Mouse (Mus musculus): ENCODE measurements around the gene Gm49342. TPM values are rescaled to one million over a fixed set of nuclear protein-coding genes. Genes with fewer than 3 reads are reported as not detected.
"Not testable (repeated sequence)": the region's sequence is repeated elsewhere in the genome, so short reads cannot be mapped to it uniquely, and the experiment has no call there.

Gene Gm49342
- total RNA-seq, 1 experiment, result 26.2 TPM

DNA sequence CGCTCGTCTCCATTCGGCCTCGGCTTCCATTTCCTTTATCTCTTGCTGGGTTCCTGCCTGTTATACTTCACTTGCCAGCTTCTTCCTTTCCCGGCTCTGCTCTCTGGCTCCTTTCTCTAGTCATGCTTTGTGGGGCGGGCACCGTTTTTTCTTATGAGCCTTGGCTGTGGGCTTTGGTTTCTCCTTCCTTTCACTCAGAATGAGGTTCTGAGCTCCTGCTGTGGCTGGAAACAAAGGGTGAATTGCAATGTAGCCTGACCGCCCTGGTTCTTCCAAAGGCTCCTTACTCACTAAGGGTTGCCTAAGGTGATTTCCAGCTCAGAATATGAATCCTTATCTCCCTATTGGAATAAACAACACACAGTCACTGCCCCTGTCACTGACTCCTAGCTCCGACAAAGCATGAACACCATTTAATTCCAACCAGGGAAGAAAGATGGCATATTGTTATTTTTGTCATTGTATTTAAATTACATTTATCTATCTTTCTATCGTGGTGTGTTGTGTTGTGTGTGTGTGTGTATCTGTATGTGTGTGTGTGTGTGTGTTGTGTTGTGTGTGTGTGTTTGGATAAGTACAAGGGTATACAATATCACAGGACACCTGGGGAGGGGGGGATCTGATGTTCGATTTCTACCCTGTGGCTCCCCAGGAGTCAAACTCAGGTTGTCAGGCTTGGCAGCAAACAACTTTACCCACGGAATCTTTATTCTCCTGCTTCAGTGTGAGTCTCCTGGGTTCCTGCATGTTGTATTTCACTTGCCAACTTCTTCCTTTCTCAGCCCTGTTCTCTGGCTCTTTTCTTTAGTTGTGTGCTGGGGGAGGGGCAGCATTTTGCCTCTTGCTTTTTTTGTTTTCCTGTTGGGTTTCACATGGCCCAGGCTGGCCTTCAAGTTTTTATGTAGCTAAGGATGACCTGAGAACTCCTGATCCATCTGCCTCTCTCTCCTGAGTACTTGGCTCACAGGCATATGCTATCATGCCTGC, 25.5 kb downstream of the Gm49342 start:
- Histone ChIP-seq H3K36me3 (ENCODE audit: control insufficient read depth, insufficient read depth, low read length, poor library complexity, severe bottlenecking) (no peaks in the 10 kb centered on the region), H3K9me3 (ENCODE audit: control insufficient read depth, insufficient read depth, low read depth, low read length) (no peaks in the 10 kb centered on the region), H3K9ac (ENCODE audit: insufficient read depth, low read depth, low read length, poor library complexity, severe bottlenecking) (no peak overlapping the region), H3K27ac (ENCODE audit: insufficient read depth, low read depth, low read length, poor library complexity, severe bottlenecking) (peak overlapping the region; percentile 91; the same call in 1 of the 2 replicates), H3K4me1 (ENCODE audit: control insufficient read depth in 2 of 2, insufficient read depth in 2 of 2, low read length in 2 of 2, poor library complexity in 1 of 2) (peaks cover 0 to 8% of the 10 kb centered on the region in 2 experiments; a peak in 1 of 4 replicates), H3K4me3 (ENCODE audit: insufficient read depth in 1 of 2, low read depth in 1 of 2, low read length in 2 of 2, poor library complexity in 1 of 2, severe bottlenecking in 1 of 2) (no peak overlapping the region)
- in situ Hi-C loops (cut with MboI; ENCODE audit: low sequenced_read_pairs in 2 of 2, unreplicated experiment in 2 of 2), result no loop called here
- DNase-seq (ENCODE audit: low read depth, low spot score), result peak; percentile 69
- peak; percentile 82 for TF ChIP-seq ZNF384 (IDR thresholded peaks at IDR 0.05; ENCODE audit: low read depth, low read length)
- no peak for TF ChIP-seq CHD2 (IDR thresholded peaks at IDR 0.05; ENCODE audit: low read depth, low read length)
- TF ChIP-seq ZC3H11A (IDR thresholded peaks at IDR 0.05; ENCODE audit: borderline replicate concordance, low read depth, low read length), result no peak

DNA sequence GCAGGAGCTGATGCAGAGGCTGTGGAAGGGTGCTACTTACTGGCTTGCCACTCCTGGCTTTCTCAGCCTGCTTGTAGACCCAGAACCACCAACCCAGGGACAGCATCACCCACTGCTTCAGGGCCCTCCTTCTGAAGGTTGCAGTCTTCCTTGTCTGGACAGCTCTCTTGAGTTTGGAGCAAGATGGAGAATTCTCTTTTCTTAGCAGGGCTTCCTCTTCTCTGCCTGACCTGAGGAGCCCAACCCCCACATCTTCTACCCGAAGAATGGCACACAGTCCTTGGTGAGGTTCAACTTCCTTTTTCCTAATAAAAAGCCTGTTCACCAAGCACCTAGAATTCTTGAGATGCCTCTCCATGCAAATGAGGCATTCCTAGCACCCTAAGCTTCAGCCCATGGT, 26.5 kb downstream of the Gm49342 start:
- no peak overlapping the region for H3K4me3 ChIP-seq (ENCODE audit: insufficient read depth in 1 of 2, low read depth in 1 of 2, low read length in 2 of 2, poor library complexity in 1 of 2, severe bottlenecking in 1 of 2)
- H3K36me3 ChIP-seq (ENCODE audit: control insufficient read depth, insufficient read depth, low read length, poor library complexity, severe bottlenecking), result no peaks in the 10 kb centered on the region
- in situ Hi-C loops (cut with MboI; ENCODE audit: low sequenced_read_pairs in 2 of 2, unreplicated experiment in 2 of 2), result no loop called here
- DNase-seq (ENCODE audit: low read depth, low spot score), result no peak
- peak overlapping the region; percentile 38; the same call in 1 of the 2 replicates for H3K27ac ChIP-seq (ENCODE audit: insufficient read depth, low read depth, low read length, poor library complexity, severe bottlenecking)
- no peaks in the 10 kb centered on the region for H3K9me3 ChIP-seq (ENCODE audit: control insufficient read depth, insufficient read depth, low read depth, low read length)
- TF ChIP-seq HCFC1 (IDR thresholded peaks at IDR 0.05; ENCODE audit: borderline replicate concordance, insufficient read depth, low read length) (no peak), CHD2 (IDR thresholded peaks at IDR 0.05; ENCODE audit: low read depth, low read length) (no peak), ZC3H11A (IDR thresholded peaks at IDR 0.05; ENCODE audit: borderline replicate concordance, low read depth, low read length) (no peak), MAFK (IDR thresholded peaks at IDR 0.05; ENCODE audit: insufficient read depth, low read depth, low read length) (no peak), ZNF384 (IDR thresholded peaks at IDR 0.05; ENCODE audit: low read depth, low read length) (no peak)
- H3K4me1 ChIP-seq (ENCODE audit: control insufficient read depth in 2 of 2, insufficient read depth in 2 of 2, low read length in 2 of 2, poor library complexity in 1 of 2), result peaks cover 0 to 8% of the 10 kb centered on the region in 2 experiments; a peak in 1 of 4 replicates
- no peak overlapping the region for H3K9ac ChIP-seq (ENCODE audit: insufficient read depth, low read depth, low read length, poor library complexity, severe bottlenecking)

- H3K36me3 ChIP-seq (ENCODE audit: control insufficient read depth, insufficient read depth, low read length, poor library complexity, severe bottlenecking); DNase-seq (ENCODE audit: low read depth, low spot score); H3K9me3 ChIP-seq (ENCODE audit: control insufficient read depth, insufficient read depth, low read depth, low read length); H3K4me3 ChIP-seq (ENCODE audit: insufficient read depth in 1 of 2, low read depth in 1 of 2, low read length in 2 of 2, poor library complexity in 1 of 2, severe bottlenecking in 1 of 2); in situ Hi-C loops (cut with MboI; ENCODE audit: low sequenced_read_pairs in 2 of 2, unreplicated experiment in 2 of 2); H3K9ac ChIP-seq (ENCODE audit: insufficient read depth, low read depth, low read length, poor library complexity, severe bottlenecking): not testable (repeated sequence)
- TF ChIP-seq ZNF384 (IDR thresholded peaks at IDR 0.05; ENCODE audit: low read depth, low read length), result peak; percentile 53; the same call in 1 of the 2 replicates
- Histone ChIP-seq H3K4me1 (ENCODE audit: control insufficient read depth in 2 of 2, insufficient read depth in 2 of 2, low read length in 2 of 2, poor library complexity in 1 of 2) (peaks cover 4 to 11% of the 10 kb centered on the region in 2 experiments; a peak in 2 of 4 replicates), H3K27ac (ENCODE audit: insufficient read depth, low read depth, low read length, poor library complexity, severe bottlenecking) (peak overlapping the region; percentile 57; the same call in 1 of the 2 replicates)
Observed at GRCm38 (mm10) chr14:50973054-50973453, 28.7 kb downstream of the Gm49342 start.

- in situ Hi-C loops (cut with MboI; ENCODE audit: low sequenced_read_pairs in 2 of 2, unreplicated experiment in 2 of 2), result no loop called here
- no peak for DNase-seq (ENCODE audit: low read depth, low spot score)
- TF ChIP-seq HCFC1 (IDR thresholded peaks at IDR 0.05; ENCODE audit: borderline replicate concordance, insufficient read depth, low read length), result no peak
- TF ChIP-seq ZC3H11A (IDR thresholded peaks at IDR 0.05; ENCODE audit: borderline replicate concordance, low read depth, low read length), result no peak
- no peak for TF ChIP-seq MAFK (IDR thresholded peaks at IDR 0.05; ENCODE audit: insufficient read depth, low read depth, low read length)
- no peak for TF ChIP-seq CHD2 (IDR thresholded peaks at IDR 0.05; ENCODE audit: low read depth, low read length)
- no peak for TF ChIP-seq ZNF384 (IDR thresholded peaks at IDR 0.05; ENCODE audit: low read depth, low read length)
- Histone ChIP-seq H3K9ac (ENCODE audit: insufficient read depth, low read depth, low read length, poor library complexity, severe bottlenecking) (no peak overlapping the region), H3K4me3 (ENCODE audit: insufficient read depth in 1 of 2, low read depth in 1 of 2, low read length in 2 of 2, poor library complexity in 1 of 2, severe bottlenecking in 1 of 2) (no peak overlapping the region), H3K36me3 (ENCODE audit: control insufficient read depth, insufficient read depth, low read length, poor library complexity, severe bottlenecking) (no peaks in the 10 kb centered on the region), H3K27ac (ENCODE audit: insufficient read depth, low read depth, low read length, poor library complexity, severe bottlenecking) (peak overlapping the region; percentile 57; the same call in 1 of the 2 replicates), H3K9me3 (ENCODE audit: control insufficient read depth, insufficient read depth, low read depth, low read length) (no peaks in the 10 kb centered on the region), H3K4me1 (ENCODE audit: control insufficient read depth in 2 of 2, insufficient read depth in 2 of 2, low read length in 2 of 2, poor library complexity in 1 of 2) (peaks cover 4 to 11% of the 10 kb centered on the region in 2 experiments; a peak in 2 of 4 replicates)
Observed at GRCm38 (mm10) chr14:50973700-50974099, 29.4 kb downstream of the Gm49342 start.
